Mouse (Mus musculus) heart, postnatal 0 days (tissue): ENCODE results near the gene Tenm3.

Source experiments
- CTCF ChIP-seq: IDR thresholded peaks from 2 replicates; pipeline ENCODE4 v1.5.1; 2016; ENCODE audit warnings: antibody characterized with exemption, control low read depth, low read depth
- EP300 ChIP-seq: IDR thresholded peaks from 2 replicates; pipeline ENCODE4 v1.6.1; 2016; ENCODE audit warnings: antibody characterized with exemption, low read depth

GRCm38 (mm10) chr8:48579144-48579543 is 264.6 kb downstream of the Tenm3 start:
- no peak for TF ChIP-seq CTCF
- no peak for TF ChIP-seq EP300
